Mouse (Mus musculus) kidney, postnatal 36 days (tissue): ENCODE results near the gene Ggcx.
A peak's percentile ranks its signal among the peaks of the same experiment; 100 is the strongest.
"Not testable (repeated sequence)": the region's sequence is repeated elsewhere in the genome, so short reads cannot be mapped to it uniquely, and the experiment has no call there.

ENCODE experiments used
- DNase-seq, 2 experiments: peaks; one replicate each; pipeline ENCODE4 v3.0.0; 2021 to 2022; ENCODE audit warnings: mixed read lengths in 2 of 2

Gene Ggcx

DNA sequence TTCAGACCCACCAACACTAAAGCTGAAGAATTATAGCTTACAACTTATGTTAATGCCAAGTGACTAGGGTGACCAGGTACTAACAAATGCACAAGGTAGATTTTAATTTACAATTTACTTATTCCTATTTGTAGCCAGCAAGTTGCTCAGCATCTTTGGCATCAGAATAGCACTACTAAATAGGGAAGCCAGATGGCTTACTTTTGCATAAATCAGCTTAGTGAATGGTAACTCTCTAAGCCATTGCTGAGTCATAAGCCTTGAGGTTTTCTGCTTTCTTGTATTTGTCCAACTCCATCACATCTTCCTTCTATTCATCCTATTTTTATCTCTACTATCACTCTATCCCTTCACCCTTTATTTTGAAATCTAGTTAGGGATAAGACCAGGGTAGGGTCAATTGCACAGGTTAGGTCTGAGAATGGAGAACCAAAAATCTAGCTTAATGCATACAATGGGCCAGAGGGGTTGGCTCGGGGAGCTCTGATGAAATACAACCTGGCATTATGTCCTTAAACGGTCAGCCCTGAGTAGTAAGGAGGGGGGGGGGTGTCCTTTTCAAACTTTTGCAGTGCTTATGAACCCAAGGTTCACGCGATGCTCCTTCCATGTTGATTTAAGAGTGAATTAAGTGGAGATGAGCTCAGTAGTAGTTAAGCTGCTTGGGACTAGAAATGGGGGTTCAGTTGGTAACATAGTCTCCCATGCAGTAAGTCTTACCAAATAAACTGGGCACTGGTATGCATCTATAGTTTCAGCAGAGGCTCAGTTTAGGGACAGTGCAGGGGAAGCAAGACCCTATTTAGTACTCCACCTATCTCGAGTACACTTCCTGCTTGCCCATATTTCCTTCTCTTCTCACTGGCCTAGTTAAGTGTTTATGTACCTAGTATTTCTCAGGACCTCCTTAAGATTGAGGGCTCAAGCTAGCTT lies 17.1 kb downstream of the Ggcx start:
- DNase-seq, result no peak

- no peak for DNase-seq
These were observed 18.0 kb downstream of the Ggcx start for GRCm38 (mm10) chr6:72432153-72432552.

DNA sequence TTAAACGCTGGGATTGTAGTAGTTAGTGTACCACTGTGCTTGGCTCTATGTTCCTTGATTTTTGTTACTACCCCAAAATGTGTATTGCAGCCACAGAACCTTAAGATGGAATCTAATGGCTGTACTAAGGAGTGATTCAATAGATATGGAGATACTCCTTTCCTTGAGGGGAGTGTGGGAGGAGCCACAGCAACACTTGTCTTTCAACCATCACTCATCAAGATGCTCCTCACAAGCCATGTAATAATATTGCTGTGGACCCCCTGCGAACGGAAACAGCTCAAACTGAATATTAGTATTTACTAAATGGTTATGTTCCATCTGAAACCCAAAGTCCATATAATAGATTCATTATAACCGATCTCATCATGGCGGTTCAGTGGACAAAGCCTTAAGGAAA lies 24.1 kb downstream of the Ggcx start:
- no peak for DNase-seq

DNA sequence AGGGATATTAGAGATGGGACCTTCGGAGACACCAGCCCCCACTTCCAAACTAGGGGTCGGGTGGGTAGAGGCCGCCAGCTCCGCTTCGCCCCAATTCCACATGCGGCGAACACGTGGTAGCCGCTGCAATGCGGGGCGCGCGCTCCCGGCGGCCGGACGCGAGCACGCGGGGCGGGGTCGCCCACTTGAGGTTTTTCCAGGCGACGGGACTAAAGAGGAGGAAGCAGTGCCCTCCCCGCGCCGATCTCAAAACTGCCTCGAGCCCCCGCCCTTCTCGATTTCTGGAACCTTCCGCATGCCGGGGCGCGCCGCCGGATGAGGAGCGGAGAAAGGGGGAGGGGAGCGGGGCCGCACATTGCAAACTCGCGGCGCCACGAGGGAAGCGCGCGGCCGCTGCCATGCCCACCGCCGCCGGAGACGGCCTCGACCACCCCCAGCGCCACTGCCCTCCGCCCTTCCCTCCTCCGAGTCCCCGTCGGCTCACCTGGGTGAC lies 24.8 kb downstream of the Ggcx start:
- DNase-seq, result peak; percentile 93 to 94

GRCm38 (mm10) chr6:72439355-72440185 lies 25.5 kb downstream of the Ggcx start, which contains the start of gene Mat2a:
Mat2a (minus strand) TSS chr6:72439558.
- DNase-seq, result peak; percentile 91 to 94

- peak in 1 of 2 experiments; percentile 36 for DNase-seq
These were observed 26.3 kb downstream of the Ggcx start for GRCm38 (mm10) chr6:72440186-72440990.

- DNase-seq, result no peak
These were observed 29.0 kb downstream of the Ggcx start for GRCm38 (mm10) chr6:72442921-72443604.

DNA sequence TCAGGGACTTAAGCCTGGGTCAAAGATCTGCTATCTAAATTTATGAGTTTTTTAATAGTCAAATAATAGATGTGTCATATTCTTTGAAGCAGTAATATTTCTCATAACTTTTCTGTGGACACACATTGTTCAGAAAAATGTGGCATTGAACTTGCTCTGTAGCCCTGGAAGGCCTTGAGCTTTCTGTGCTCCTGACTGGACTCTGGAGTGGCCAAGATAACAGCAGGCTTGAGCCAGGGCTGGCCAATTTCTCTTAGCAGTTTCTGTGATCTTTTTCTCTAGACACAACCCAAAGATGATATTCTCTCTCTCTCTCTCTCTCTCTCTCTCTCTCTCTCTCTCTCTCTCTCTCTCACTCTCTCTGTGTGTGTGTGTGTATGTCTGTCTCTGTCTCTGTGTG lies 30.9 kb downstream of the Ggcx start:
- no peak for DNase-seq

GRCm38 (mm10) chr6:72447487-72447886 lies 33.4 kb downstream of the Ggcx start:
- no peak for DNase-seq

DNA sequence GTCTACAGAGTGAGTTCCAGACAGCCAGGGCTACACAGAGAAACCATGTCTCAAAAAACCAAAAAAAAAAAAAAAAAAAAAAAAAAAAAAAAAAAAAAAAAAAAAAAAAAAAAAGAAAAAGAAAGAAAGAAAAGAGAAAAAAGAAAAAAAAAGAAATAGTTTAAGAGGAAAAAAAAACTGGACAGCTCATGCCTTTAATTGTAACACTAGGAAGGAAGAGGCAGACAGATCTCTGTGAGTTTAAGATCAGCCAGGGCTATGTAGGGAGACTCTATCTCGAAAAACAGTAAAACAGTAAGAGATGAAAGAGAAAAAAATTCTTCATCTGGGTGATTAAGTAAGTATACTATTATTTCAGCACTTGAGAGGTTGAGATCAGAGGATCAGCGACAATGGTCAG lies 37.7 kb downstream of the Ggcx start:
- not testable (repeated sequence) for DNase-seq

DNA sequence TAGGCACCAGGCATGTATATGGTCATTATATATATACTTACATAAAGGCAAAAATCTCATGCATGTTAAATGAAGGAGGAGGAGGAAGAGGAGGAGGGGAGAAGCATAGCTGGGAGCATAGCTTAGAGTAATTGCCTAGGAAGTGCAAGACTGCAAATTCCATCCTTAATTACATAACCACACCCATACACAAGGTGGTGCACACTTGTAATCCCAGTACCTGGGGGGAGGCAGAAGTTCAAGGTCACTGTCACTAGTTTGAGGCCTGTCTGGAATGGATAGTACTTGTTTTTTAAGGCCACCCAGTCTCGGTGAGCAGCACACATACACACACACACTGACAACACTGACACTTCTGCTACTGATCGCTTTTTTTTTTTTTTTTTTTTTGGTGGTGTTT lies 38.2 kb downstream of the Ggcx start:
- DNase-seq, result peak in 1 of 2 experiments; percentile 51

- no peak for DNase-seq
These were observed 39.5 kb downstream of the Ggcx start for GRCm38 (mm10) chr6:72453578-72453977.

DNA sequence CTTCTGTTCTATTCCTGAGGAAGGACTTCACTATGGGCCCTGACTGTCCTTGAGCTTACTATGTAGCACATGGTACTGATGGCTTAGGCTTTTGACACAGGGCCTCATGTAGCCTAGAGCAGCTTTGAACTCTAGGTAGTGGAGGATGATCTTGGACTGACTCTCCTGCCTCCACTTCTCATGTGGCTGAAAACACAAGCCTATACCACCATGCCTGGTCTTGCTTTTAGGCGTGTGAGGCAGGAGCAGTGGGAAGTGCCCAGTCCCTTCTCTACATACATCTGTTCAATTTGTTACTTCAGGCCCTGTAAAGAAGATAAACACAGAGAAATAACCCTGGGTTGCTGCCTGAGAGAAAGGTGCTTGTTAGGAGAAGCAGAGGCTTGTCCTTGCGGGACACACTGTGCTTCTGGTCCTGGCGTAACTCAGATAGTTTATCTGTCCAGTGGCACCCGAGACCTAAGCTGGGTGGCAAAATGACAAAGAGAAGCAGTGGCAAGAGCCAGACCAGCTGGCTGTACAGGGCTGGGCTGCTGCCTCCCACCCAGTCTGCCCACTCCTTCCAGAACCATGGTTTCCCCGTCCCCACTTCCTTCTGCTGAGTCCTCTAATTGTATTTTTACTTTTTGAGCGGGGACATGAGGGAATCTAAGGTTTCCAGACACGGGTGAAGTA lies 40.1 kb downstream of the Ggcx start:
- DNase-seq, result no peak

GRCm38 (mm10) chr6:72454833-72455373 lies 40.8 kb downstream of the Ggcx start:
- no peak for DNase-seq

DNA sequence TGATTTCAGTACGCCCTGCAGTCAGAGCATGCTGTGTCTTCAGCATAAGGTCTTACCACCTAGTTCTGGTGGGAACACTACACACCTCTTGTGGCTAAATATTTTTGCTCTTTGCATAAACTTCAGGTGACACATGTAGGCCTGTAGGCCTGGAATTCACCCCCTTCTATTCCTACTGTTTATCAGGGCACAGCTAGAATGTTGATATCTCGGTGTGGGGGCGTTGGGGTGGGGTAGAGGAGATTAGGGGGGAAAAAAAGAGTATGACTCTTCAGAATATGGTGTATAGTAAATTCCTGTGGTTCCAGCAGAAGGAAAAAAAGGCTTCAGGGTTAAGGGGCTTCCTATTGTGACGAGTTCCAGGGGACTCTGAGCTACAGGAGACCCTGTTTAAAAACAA lies 42.5 kb downstream of the Ggcx start:
- DNase-seq, result no peak

DNA sequence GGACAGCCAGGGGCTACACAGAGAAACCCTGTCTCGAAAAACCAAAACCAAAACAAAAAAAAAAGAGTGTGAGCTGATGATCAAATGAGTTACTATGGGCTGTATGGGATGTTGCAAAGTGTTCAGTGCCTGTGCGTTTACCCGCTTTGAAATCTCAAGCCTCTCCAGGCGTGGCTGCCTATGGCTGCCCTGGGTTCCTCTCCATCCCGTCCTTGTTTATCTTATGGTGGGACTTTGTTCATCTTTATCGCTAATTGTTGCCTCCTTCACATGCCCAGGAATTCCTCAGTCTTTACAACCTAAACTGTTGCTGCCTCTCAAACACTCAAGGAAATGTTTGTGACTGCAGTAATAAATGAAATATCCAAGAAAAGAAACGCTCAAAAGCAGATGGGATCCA lies 44.3 kb downstream of the Ggcx start:
- no peak for DNase-seq

DNA sequence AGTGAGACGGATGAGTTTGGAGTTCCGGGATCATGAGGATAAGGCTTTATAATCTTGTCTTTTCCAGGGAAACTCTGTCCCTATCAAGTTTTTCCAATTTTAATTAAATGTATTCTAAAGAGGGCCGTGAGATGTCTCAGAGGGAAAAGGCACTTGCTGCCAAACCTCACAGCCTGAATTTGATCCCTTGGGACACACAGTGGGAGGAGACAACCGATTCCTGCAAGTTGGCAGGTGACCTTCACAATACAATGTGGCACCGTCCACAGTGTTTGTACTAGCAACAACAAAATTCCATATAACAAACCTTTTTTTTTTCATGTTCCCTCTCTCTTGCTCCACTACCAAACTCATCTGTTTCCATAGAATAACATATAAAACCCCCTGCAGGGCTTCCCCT lies 44.8 kb downstream of the Ggcx start:
- no peak for DNase-seq

DNA sequence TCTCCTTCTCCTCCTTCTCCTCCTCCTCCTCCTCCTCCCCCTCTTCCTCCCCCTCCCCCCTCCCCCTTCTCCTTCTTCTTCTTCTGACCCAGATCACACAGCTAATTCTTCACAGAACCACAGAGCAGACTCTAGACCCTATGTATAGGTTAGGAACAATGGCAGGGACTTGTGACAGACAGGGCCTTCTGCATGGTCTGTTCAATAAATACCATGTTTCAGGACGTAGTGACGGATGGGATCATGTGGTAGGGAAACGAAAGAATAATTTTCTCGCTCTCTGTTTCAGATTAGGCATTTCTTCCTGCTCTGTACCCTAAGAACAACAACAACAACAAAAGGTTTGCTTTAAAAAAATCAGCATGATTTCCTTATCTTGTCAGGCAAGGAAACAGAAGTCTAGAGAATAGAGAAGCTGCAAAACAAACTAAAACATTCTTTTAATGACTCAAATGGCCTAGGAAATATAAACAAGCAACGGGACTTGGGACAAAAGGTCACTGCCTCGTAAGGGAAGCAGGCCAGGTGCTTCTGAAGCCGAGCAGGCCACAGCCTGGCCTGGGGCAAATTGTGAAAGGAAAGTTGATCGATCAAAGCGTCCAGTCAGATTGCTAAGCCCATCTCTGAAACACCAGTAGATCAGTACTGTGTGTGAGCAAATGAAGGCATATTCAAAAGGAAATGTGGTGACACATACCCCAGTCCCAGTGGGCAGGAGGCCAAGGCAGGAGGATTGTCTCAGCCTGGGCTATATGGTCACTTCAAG lies 46.1 kb downstream of the Ggcx start:
- DNase-seq, result peak in 1 of 2 experiments; percentile 60

DNA sequence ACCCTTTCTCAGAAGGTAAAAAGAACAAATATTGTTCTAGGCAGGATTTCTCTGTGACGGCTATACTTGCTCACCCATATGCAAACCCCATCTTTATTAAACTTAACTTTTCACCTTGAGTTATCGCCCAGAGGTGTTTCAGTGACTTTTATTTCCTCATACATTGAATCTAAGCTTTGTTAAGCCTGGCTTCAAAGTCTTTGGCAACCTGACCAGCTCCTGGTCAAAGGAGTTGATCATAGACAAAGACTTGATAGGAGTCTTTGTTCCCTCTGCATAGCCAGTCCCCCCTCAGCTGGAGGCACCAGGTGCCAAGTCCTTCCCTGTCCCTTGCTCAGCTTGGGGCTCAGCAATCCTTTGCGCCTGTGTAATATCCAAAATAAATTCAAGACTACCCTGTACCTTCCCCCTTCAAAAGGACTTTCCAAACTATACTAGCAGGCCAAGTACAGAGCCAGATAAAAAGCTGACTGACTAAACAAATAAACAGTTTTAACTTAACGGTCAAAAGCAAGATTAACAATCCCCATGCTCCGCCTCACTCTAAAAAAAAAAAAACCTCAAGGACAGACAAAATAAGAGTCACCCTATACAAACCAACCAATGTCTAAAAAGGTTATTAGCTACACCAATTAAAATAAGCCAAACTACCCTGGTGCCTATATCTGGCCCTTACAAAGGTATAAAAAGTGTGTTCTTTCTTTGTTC lies 48.6 kb downstream of the Ggcx start:
- not testable (repeated sequence) for DNase-seq
